Mouse (Mus musculus): Measurements from ENCODE around the gene Lrrc75a.

Gene Lrrc75a

DNA sequence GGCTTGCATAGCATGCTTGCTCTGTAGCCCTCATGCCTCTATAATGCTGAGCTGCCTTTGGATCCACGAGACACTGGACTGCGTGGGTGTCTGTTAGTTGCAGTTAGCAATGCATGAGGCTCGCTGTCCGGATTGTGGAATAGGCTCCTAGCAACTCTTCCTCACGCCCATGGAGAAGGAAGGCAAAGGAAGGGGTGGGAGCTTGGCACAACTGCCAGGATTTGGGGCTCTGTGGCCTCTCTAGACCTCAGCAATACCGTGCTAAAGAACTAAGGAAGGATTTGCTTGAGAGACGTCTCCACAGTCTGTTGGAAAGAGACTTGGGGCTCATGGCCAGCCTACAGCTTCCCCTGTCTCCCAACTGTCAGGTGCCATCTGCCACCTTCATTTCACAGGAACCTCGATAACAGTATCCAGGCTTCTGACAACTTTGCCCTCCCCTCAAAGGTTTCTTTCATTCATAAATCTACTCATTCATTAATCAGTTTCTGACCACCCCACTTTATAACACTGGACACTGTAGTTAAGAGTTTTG lies 33.4 kb downstream of the Lrrc75a start:
- no peak for DNase-seq

DNA sequence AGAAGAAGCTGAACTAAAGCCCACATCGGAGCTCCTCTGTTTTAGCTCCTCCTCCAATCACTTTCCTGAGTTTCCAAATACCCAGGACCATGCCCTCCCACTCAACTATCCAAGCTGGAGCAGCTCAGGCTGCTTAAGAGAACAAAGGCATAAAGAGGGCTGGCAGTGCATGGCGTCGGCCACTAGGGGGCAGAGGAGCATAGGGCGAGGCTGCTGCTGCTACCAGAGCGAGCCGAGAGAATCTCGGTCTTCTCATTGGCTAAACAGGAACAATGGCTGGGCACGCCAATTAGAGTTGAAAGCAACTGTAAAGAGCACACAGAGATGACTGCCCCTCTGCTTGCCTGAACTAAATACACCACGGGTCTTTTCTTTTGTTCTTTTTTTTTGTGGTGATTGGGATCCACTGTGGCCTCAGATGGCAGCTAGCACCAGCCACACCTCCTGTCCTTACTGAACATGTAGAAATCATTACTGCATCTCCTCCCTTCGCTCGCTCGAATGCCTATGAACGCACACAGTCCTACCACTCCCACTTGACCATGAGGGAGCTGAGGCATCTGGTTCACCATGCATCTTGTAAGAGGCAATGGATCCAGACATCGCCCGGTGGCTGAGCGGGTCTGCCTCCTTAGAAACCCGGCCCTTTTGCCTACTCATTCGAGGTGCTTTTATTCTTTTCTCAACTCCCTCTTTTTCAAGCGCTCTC lies 34.5 kb downstream of the Lrrc75a start:
- DNase-seq: peak; percentile 93

GRCm38 (mm10) chr11:62612604-62613003 lies 35.7 kb downstream of the Lrrc75a start:
- DNase-seq: no peak

DNA sequence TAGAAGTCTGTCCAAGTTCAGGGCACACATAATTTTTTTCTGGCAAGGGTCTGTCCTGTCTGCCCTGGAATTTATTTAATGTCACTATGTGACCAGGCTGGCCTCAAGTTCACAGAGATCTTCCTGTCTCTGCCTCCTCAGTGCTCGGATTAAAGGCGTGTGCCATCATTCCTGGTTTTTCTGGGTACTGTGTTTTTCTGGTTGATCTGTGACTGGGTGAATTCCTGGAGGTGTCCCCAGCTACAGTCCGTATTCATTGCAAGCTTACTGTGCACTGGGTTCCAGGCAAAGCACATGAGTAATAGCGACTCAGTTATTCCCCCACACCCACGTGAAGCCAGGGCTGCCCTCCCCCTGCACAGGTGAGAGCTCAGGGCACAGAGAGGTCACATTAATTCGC lies 38.0 kb downstream of the Lrrc75a start:
- DNase-seq: no peak

GRCm38 (mm10) chr11:62608826-62609675 lies 39.3 kb downstream of the Lrrc75a start:
- DNase-seq: no peak

GRCm38 (mm10) chr11:62607952-62608201 lies 40.4 kb downstream of the Lrrc75a start:
- DNase-seq: no peak

DNA sequence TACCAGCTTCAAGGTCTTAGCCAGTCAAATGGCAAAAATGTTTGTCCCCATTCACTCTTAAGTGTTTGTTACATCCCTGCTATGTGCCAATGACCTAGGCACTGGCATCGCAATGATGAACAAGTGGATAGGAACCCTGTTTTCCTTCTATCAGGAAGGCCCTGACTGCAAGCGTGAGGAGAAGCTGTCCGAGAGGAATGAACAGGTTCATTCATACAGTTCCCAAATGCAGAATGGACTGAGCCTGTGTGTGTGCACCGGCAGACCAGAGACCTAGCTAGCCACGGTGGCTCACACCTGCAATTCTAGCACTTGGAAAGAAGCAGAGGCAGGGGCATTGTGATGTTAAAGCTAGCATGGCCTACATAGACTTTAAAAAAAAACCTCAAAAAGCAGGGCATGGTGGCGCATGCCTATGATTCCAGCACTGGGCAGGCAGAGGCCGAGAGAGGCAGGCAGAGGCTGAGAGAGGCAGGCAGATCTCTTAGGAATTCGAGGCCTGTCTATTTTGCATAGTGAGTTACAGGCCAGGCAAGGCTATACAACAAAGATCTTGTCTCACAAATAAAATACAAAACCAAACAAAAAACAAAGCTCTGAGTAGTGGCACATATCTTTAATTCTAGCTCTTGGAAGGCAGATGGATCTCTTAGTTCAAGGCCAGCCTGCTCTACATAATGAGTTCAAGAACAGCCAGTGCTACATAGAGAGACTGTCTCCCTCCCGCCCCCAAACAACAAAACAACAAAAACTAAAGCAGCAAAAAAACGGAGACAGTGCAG lies 41.0 kb downstream of the Lrrc75a start:
- DNase-seq: no peak

DNA sequence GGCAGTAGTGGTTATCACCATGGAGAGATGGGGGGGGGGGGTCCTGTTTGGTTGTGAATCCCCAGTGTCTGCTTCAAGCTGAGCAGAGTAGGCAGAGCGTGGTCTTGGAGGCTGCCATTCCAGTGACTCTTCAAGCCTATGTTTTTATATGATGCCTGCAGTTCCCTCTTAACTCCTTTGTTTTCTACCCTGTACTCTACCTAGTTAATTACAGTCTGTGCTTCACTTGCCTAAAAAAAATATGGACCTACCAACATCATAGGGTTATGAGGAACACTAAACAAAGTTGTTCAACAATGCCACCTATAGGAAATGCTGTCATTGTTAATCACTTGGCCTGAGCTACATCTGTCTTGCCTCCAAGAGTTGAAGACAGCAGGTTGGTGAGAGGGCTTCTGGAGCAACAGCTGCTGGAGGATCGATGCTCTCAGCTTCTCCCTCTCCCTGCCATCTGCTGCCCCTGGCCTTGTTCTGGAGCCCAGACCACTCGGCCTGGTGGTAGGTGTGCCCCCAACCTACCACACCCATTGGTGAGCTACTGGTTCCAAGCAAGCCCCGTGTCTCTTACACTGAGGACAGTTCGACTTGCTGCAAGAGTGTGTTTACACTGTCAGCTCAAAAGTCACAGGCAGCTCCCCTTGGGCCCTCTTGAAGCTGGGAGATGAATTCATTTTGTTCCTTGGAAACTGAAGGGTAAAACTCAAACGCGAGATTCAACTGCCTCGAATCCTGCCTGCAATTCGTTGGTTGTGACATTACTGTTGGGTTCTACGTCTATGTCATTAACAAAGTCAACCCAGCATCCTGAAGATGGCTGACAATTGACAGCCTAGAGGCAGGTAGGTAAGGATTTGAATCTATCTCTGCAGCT lies 41.8 kb downstream of the Lrrc75a start:
- DNase-seq: no peak

- DNase-seq: no peak
Measured at GRCm38 (mm10) chr11:62605619-62606298, 42.6 kb downstream of the Lrrc75a start.

- no peak for DNase-seq
Measured at GRCm38 (mm10) chr11:62604886-62605618, 43.3 kb downstream of the Lrrc75a start.

- DNase-seq: no peak
Measured at GRCm38 (mm10) chr11:62604123-62604706, 44.1 kb downstream of the Lrrc75a start.

DNA sequence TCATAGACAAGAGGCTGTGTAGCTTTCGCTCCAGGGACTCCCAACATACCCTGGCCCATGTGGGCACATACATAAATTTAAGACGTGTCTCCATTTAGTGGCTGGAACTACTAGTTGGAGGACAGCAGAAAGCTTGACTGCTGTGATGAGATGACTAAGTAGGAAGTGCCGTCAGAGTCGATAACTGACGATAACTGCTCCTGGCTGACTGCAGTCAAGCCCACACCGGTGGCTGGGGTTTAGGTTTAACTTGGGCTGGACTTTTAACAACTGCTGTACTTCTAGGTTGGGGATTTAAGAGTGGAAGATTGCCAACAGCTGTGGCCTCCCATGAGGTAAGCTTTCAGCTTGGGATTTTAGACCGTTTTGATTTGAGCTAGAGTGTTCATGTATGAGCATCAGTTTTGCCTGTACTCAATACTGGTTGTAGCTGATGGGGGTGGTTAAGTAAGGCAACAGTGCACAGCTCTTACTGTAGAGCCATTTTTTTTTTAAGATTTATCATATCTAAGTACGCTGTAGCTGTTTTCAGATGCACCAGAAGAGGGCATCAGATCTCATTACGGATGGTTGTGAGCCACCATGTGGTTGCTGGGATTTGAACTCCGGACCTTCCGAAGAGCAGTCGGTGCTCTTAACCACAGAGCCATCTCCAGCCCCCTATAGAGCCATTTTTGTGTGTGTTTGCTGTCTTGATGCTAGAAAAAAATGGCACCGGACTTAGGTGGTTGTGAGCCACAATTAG lies 44.8 kb downstream of the Lrrc75a start:
- no peak for DNase-seq

GRCm38 (mm10) chr11:62602619-62603311 lies 45.6 kb downstream of the Lrrc75a start:
- DNase-seq: peak; percentile 97

DNA sequence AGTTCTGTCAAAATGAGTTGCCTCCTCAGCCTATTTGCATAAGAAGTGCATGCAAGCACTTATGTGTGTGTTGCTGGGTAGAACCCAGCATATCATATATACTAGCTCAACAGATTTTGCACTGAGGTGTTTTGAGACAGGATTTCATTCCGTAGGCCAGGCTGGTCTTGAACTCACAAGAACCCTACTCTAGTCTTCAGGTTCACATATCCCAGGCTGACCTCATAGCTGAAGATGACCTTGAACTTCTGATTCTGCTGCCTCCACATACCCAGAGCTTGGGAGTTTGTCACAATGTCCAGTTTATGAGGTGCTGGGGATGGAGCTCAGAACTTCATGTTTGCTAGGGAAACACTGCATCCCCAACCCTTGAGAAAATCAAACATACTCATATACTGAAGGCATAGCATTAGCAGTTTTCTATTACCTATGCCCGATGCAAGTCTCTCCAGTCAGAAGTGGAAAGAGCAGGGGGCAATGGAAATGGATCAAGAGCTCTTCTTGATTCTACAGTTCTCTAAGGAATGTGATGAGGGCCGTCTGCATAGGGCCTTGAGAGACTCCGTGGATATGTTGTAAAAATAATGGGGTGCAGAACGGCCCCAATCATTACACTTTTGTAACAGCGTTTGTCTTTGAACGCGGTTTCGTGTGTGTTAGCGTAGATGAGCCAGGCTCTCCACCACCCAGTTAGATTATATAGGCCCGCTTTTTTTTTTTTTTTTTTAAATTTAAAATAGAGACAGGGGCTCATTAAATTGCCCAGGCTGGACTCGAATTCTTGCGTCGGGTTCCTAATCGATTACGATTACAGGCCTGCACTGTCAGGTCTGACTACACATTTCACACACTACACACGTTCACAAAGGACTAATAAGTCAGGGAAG lies 46.3 kb downstream of the Lrrc75a start:
- no peak for DNase-seq

GRCm38 (mm10) chr11:62598571-62598970 lies 49.8 kb downstream of the Lrrc75a start:
- DNase-seq: no peak

DNA sequence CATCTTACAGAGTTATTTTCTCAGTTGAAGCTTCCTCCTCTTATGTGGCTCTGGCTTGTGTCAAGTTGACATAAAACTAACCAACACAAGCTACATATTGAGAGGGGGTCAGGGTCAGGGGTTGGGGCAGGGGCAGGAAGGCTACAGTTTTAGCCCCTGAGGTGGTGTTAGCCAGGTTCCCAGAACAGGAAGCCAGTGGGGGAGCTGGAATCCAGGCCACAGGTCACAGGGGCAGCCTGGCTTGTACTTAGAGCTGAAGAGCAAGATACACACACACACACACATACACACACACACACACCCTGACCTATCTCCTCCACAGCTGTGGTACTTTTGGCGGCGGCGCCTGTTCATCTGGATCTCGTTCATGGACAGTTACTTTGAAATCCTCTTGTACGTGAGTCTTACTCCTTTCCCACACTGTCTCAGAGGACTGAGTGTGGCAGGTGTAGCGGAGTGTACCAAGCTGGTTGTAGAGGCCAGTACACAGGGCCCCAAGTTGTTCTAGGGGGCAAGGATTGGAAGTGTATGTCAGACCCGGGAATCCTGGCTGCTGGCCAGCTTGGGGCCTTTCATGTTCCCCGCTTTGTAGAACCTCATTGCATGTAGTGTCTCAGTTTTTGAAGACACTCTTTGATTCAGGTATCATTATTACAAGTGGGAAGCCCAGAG lies 56.3 kb downstream of the Lrrc75a start:
- no peak for DNase-seq

DNA sequence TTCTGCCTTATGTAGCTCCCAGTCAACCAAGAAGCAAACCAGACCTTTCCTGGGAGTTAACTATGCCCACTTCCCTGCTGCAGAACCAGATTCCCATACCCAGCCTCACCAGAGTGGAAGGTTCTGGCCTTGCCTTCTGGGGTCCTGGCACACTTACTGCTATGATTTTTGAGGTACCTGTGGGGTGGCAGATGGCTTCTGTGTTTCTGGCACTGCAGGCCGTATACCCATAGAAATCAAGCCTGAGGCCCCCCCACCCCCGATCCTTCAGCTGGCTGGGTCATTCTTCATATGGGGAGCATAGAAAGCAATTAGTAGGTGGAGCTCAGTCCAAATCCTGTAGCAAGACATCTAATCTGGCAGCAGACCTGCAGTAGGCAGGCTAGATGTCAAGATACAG lies 57.3 kb downstream of the Lrrc75a start:
- no peak for DNase-seq

GRCm38 (mm10) chr11:62589391-62589790 lies 58.9 kb downstream of the Lrrc75a start:
- no peak for DNase-seq
